Mouse (Mus musculus) myocyte (in vitro differentiated cells): ENCODE measurements at regions not wholly inside any gene's neighbourhood (a gene's known extent, or its start where the extent isn't known, plus 50 kb on each side); places are given as distances from the start of the nearest gene placed in this dataset.
A peak's percentile ranks its signal among the peaks of the same experiment; 100 is the strongest.

ENCODE experiments used
- H3K27me3 ChIP-seq: one replicate; pipeline ENCODE4 v1.6.1; 2011; ENCODE audit not compliant: control insufficient read depth, insufficient read depth, insufficient read length
- H3K36me3 ChIP-seq: one replicate; pipeline ENCODE4 v1.6.1; 2011; ENCODE audit not compliant: control insufficient read depth, insufficient read depth
- H3K4me2 ChIP-seq: one replicate; pipeline ENCODE4 v1.6.1; 2011; ENCODE audit warnings: low read depth, control low read depth
- H3K4me3 ChIP-seq: one replicate; pipeline ENCODE4 v1.5.1; 2011; ENCODE audit warnings: mild to moderate bottlenecking, control low read depth, moderate library complexity
- H3K79me2 ChIP-seq: one replicate; pipeline ENCODE4 v1.6.1; 2011; ENCODE audit not compliant: control insufficient read depth, insufficient read depth
- H3ac ChIP-seq: one replicate; pipeline ENCODE4 v1.6.1; 2011; ENCODE audit not compliant: control insufficient read depth, insufficient read length
- CEBPB ChIP-seq: IDR thresholded peaks from 2 replicates; pipeline ENCODE4 v1.6.1; 2011; ENCODE audit warnings: mild to moderate bottlenecking, moderate library complexity; ENCODE audit not compliant: poor library complexity, insufficient read depth, severe bottlenecking
- E2F4 ChIP-seq: IDR thresholded peaks from one replicate; pipeline ENCODE4 v1.6.1; 2011; ENCODE audit warnings: mild to moderate bottlenecking, control low read depth, moderate library complexity; ENCODE audit not compliant: insufficient read depth
- MAX ChIP-seq: IDR thresholded peaks from one replicate; pipeline ENCODE4 v1.6.1; 2011; ENCODE audit warnings: low read depth, mild to moderate bottlenecking, control low read depth
- MYOD1 ChIP-seq, 3 experiments: IDR thresholded peaks; one replicate each; pipeline ENCODE4 v1.6.1; 2011; ENCODE audit warnings: control low read depth in 2 of 3, low read depth in 2 of 3, mild to moderate bottlenecking in 2 of 3, moderate library complexity in 1 of 3; ENCODE audit not compliant: insufficient read length in 2 of 3, control insufficient read depth in 1 of 3
- MYOG ChIP-seq, 3 experiments: IDR thresholded peaks; one replicate each; pipeline ENCODE4 v1.6.1; 2011; ENCODE audit warnings: control low read depth in 2 of 3, low read depth in 2 of 3, mild to moderate bottlenecking in 2 of 3; ENCODE audit not compliant: insufficient read length in 2 of 3, control insufficient read depth in 1 of 3, insufficient read depth in 1 of 3
- POLR2A ChIP-seq: IDR thresholded peaks from one replicate; pipeline ENCODE4 v1.6.1; 2011; ENCODE audit warnings: low read depth, mild to moderate bottlenecking, control low read depth, moderate library complexity; ENCODE audit not compliant: insufficient read length
- POLR2AphosphoS2 ChIP-seq: IDR thresholded peaks from one replicate; pipeline ENCODE4 v1.6.1; 2011; ENCODE audit warnings: low read depth, control low read depth; ENCODE audit not compliant: insufficient read length
- REST ChIP-seq: IDR thresholded peaks from one replicate; pipeline ENCODE4 v1.6.1; 2011; ENCODE audit warnings: mild to moderate bottlenecking, control low read depth, moderate library complexity; ENCODE audit not compliant: insufficient read depth, insufficient read length
- SRF ChIP-seq: IDR thresholded peaks from one replicate; pipeline ENCODE4 v1.6.1; 2011; ENCODE audit warnings: low read depth; ENCODE audit not compliant: control insufficient read depth, insufficient read length
- TCF12 ChIP-seq: IDR thresholded peaks from one replicate; pipeline ENCODE4 v1.6.1; 2011; ENCODE audit warnings: mild to moderate bottlenecking, control low read depth; ENCODE audit not compliant: poor library complexity, insufficient read depth, severe bottlenecking
- TCF3 ChIP-seq: IDR thresholded peaks from one replicate; pipeline ENCODE4 v1.6.1; 2011; ENCODE audit warnings: low read depth, control low read depth; ENCODE audit not compliant: insufficient read length
- USF1 ChIP-seq: IDR thresholded peaks from one replicate; pipeline ENCODE4 v1.6.1; 2011; ENCODE audit warnings: low read depth, mild to moderate bottlenecking, control low read depth, moderate library complexity

DNA sequence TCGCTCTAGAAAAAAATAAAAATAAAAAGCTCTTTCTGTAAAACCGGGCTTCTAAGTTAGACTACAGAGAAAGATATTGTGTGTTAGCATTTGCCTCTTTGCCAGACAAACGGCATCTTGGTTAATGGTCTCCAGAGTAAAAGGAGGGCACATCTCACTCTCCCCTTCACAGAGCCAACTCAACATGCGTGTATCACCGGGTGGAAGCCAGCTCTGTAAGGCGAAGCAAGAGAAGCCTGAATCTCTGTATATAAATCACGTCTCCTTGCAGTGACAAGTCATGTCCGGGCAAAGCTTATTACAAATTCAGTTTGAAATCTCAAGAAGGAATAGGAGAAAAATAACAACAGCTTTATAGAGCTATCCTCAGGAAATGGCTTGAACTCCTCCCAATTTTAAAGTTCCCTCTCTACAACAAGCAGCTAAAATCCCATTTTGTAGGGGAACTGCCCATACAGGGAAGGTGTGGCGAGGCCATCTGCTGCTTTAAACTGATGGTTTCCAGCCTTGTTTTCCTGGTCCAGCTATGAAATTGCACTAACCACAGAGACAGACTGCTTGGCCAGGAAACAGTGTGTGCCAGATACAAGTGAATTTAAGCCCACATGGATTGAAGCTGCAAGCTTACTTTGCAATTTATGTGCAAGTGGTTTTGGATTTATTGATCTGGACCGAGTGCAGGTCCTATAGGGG is 291.7 kb upstream of the Noct start:
- Histone ChIP-seq H3K79me2 (no peaks in the 10 kb centered on the region), H3K4me3 (no peak overlapping the region), H3ac (no peak overlapping the region), H3K4me2 (peak overlapping the region; percentile 5), H3K27me3 (no peaks in the 10 kb centered on the region), H3K36me3 (no peaks in the 10 kb centered on the region)
- no peak for TF ChIP-seq MAX
- TF ChIP-seq MYOD1 (IDR thresholded peaks at IDR 0.05; ENCODE audit: control insufficient read depth in 1 of 3, insufficient read length in 2 of 3, low read depth in 2 of 3), result no peak
- TF ChIP-seq CEBPB, result no peak
- no peak for TF ChIP-seq TCF3
- no peak for TF ChIP-seq POLR2A
- TF ChIP-seq USF1, result no peak

DNA sequence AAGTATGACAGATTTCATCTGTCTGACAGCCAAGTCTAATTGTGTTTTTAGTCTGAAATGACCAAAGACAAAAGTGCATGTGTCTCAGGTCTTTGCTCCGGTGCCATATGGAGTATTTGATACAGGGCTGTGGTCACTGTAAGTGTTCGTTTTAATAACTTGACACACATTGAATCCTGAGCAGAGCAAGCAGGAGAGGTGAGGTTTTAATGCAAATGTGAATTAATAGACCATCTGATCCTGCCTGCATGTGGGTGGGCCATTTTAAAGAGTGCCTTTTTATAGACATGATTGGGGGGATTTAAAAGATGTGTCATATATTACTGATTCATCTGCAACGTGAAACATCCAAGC is 291.2 kb upstream of the Noct start:
- Histone ChIP-seq H3ac (no peak overlapping the region), H3K79me2 (no peaks in the 10 kb centered on the region), H3K36me3 (no peaks in the 10 kb centered on the region), H3K4me3 (no peak overlapping the region), H3K4me2 (peak overlapping the region; percentile 5), H3K27me3 (no peaks in the 10 kb centered on the region)
- TF ChIP-seq MYOG (IDR thresholded peaks at IDR 0.05; ENCODE audit: control insufficient read depth in 1 of 3, insufficient read depth in 1 of 3, insufficient read length in 2 of 3, low read depth in 2 of 3) (no peak), E2F4 (no peak), CEBPB (no peak), REST (no peak), SRF (no peak), TCF12 (no peak), TCF3 (no peak), USF1 (no peak), MYOD1 (IDR thresholded peaks at IDR 0.05; ENCODE audit: control insufficient read depth in 1 of 3, insufficient read length in 2 of 3, low read depth in 2 of 3) (no peak)

DNA sequence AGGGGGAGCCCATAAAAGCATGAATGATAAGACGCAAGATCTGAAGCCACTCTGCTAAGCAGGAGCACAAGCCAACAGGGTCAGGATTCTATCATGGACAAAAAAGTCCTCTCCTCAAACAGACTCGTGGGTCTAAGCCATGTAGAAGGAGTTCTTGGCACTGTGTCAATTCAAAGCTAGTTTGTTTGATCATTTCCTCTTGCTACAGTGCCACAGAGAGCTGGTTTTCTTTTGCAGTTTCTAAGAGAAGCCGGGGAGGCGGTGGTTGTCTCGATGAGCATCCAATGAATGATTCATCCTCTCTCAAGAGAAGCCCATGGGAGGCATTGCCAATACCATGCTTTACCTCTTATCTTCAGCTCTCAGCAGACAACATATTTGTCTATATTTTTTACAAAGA is 284.6 kb upstream of the Noct start:
- no peak overlapping the region for H3ac ChIP-seq
- peaks cover 5% of the 10 kb centered on the region for H3K27me3 ChIP-seq
- no peaks in the 10 kb centered on the region for H3K36me3 ChIP-seq
- H3K4me2 ChIP-seq, result no peak overlapping the region
- H3K4me3 ChIP-seq, result no peak overlapping the region
- TF ChIP-seq MYOG (IDR thresholded peaks at IDR 0.05; ENCODE audit: control insufficient read depth in 1 of 3, insufficient read depth in 1 of 3, insufficient read length in 2 of 3, low read depth in 2 of 3) (no peak), TCF12 (no peak), TCF3 (no peak), POLR2A (no peak), POLR2AphosphoS2 (no peak), MAX (no peak), REST (no peak), E2F4 (no peak), USF1 (no peak), CEBPB (no peak), SRF (no peak), MYOD1 (IDR thresholded peaks at IDR 0.05; ENCODE audit: control insufficient read depth in 1 of 3, insufficient read length in 2 of 3, low read depth in 2 of 3) (no peak)
- no peaks in the 10 kb centered on the region for H3K79me2 ChIP-seq

DNA sequence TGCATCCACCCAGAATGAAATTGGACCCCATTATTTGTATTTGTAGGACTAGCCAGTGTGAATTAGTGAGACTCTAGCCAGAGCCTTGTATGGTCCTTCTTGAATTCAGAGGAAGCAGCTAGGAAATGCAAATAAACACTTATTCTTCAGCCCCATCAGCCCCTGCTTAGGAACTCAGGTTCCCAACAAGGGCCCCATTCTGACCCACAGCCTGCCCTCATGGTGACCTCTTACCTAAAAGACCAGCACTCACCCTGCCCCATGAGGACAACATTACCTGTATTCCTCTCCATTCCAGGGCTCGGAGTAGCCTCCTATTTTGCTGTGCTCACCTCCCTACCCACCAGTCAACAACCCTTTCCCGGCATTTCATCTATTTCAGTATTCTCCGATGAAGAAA is 283.6 kb upstream of the Noct start:
- Histone ChIP-seq H3K4me3 (no peak overlapping the region), H3K27me3 (peaks cover 5% of the 10 kb centered on the region), H3K79me2 (no peaks in the 10 kb centered on the region), H3K4me2 (no peak overlapping the region), H3ac (no peak overlapping the region), H3K36me3 (no peaks in the 10 kb centered on the region)
- TF ChIP-seq TCF3, result no peak
- TF ChIP-seq REST, result no peak
- no peak for TF ChIP-seq CEBPB
- no peak for TF ChIP-seq MYOG (IDR thresholded peaks at IDR 0.05; ENCODE audit: control insufficient read depth in 1 of 3, insufficient read depth in 1 of 3, insufficient read length in 2 of 3, low read depth in 2 of 3)
- no peak for TF ChIP-seq MAX
- no peak for TF ChIP-seq SRF
- TF ChIP-seq TCF12, result no peak
- no peak for TF ChIP-seq POLR2A
- TF ChIP-seq POLR2AphosphoS2, result no peak

DNA sequence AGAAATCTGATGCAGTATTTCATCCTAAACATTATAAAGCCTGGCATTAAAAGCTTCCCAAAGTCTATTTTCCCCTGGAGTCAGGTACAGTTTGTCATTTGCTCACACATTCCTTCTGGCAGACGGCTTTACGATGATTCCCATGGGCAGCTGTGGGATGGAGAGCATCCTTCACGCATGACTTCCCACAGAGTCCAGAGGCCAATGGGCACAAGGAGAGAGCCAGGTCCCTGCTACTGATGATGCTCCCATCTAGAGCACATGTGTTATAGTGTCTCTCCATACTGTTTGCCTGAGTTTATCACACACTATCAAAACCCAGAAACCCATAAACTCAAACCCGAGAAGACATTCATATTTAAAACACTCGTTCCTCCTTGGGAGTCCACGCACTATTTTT is 270.8 kb upstream of the Noct start:
- no peaks in the 10 kb centered on the region for H3K36me3 ChIP-seq

More for the DNA sequence above, 270.8 kb upstream of the Noct start:
- no peaks in the 10 kb centered on the region for H3K79me2 ChIP-seq
- TF ChIP-seq MYOD1 (IDR thresholded peaks at IDR 0.05; ENCODE audit: control insufficient read depth in 1 of 3, insufficient read length in 2 of 3, low read depth in 2 of 3) (peak in 1 of 3 experiments; percentile 40), MYOG (IDR thresholded peaks at IDR 0.05; ENCODE audit: control insufficient read depth in 1 of 3, insufficient read depth in 1 of 3, insufficient read length in 2 of 3, low read depth in 2 of 3) (no peak)
- H3K4me3 ChIP-seq, result no peak overlapping the region
- H3ac ChIP-seq, result no peak overlapping the region
- no peak overlapping the region for H3K4me2 ChIP-seq
- no peaks in the 10 kb centered on the region for H3K27me3 ChIP-seq
